Mouse (Mus musculus) MEL (cell line): ENCODE measurements around the gene Phlda2. TPM values are rescaled to one million over a fixed set of nuclear protein-coding genes. Genes with fewer than 3 reads are reported as not detected.

Experiments
- DNase-seq: peaks from one replicate; pipeline ENCODE4 v3.0.0; 2011; ENCODE audit warnings: low read depth, low spot score
- H3K27ac ChIP-seq: 2 replicates; pipeline ENCODE4 v1.5.1; 2012; ENCODE audit warnings: low read depth, mild to moderate bottlenecking, control low read depth, low read length, moderate library complexity; ENCODE audit not compliant: control insufficient read depth
- H3K27me3 ChIP-seq, 2 experiments: fragments of 150-350 bp in 1 of 2; sonication (generic) in 1 of 2; 2 replicates each; pipeline ENCODE4 v1.6.1; 2012; ENCODE audit warnings: low read length in 2 of 2, mild to moderate bottlenecking in 2 of 2, improper control_type of control experiment in 1 of 2, moderate library complexity in 1 of 2; ENCODE audit not compliant: insufficient read depth in 2 of 2, control insufficient read depth in 1 of 2
- H3K36me3 ChIP-seq, 2 experiments: 2 replicates each; pipeline ENCODE4 v1.6.1; 2012 to 2014; ENCODE audit warnings: low read length in 2 of 2, improper control_type of control experiment in 1 of 2, inconsistent platforms in 1 of 2, mild to moderate bottlenecking in 1 of 2; ENCODE audit not compliant: insufficient read depth in 2 of 2, control insufficient read depth in 1 of 2
- H3K4me1 ChIP-seq, 2 experiments: fragments of 150-350 bp in 1 of 2; sonication (generic) in 1 of 2; 2 replicates each; pipeline ENCODE4 v1.6.1; 2012; ENCODE audit warnings: low read length in 2 of 2, improper control_type of control experiment in 1 of 2, mild to moderate bottlenecking in 1 of 2; ENCODE audit not compliant: insufficient read depth in 2 of 2, control insufficient read depth in 1 of 2
- H3K4me3 ChIP-seq, 2 experiments: fragments of 150-350 bp in 1 of 2; sonication (generic) in 1 of 2; 2 replicates each; pipeline ENCODE4 v1.5.1; 2012; ENCODE audit warnings: low read depth in 2 of 2, low read length in 2 of 2, mild to moderate bottlenecking in 2 of 2, moderate library complexity in 2 of 2, control low read depth in 1 of 2, improper control_type of control experiment in 1 of 2; ENCODE audit not compliant: control insufficient read depth in 1 of 2, insufficient read depth in 1 of 2
- H3K79me2 ChIP-seq: 2 replicates; pipeline ENCODE4 v1.6.1; 2012; ENCODE audit warnings: mild to moderate bottlenecking, low read length, moderate library complexity; ENCODE audit not compliant: control insufficient read depth, poor library complexity, insufficient read depth
- H3K9ac ChIP-seq: 2 replicates; pipeline ENCODE4 v1.6.1; 2012; ENCODE audit warnings: low read depth, mild to moderate bottlenecking, control low read depth, low read length, moderate library complexity; ENCODE audit not compliant: control insufficient read depth, poor library complexity, severe bottlenecking
- H3K9me3 ChIP-seq: fragments of 150-350 bp; sonication (generic); replicated peaks from 2 replicates; pipeline ENCODE4 v1.6.1; 2012; ENCODE audit warnings: mild to moderate bottlenecking, low read length, improper control_type of control experiment, moderate library complexity; ENCODE audit not compliant: insufficient read depth
- BHLHE40 ChIP-seq: IDR thresholded peaks from 2 replicates; pipeline ENCODE4 v1.6.1; 2012; ENCODE audit warnings: low read depth, mild to moderate bottlenecking, inconsistent platforms, low read length, improper control_type of control experiment, borderline replicate concordance
- CHD1 ChIP-seq: IDR thresholded peaks from 2 replicates; pipeline ENCODE4 v1.6.1; 2012; ENCODE audit warnings: low read depth, mild to moderate bottlenecking, inconsistent platforms, low read length, improper control_type of control experiment
- CHD2 ChIP-seq: IDR thresholded peaks from 2 replicates; pipeline ENCODE4 v1.6.1; 2011; ENCODE audit warnings: low read length, improper control_type of control experiment
- CTCF ChIP-seq, 3 experiments: IDR thresholded peaks in 2 of 3; conservative IDR thresholded peaks in 1 of 3; 2 replicates each; pipeline ENCODE4 v1.5.1; 2011 to 2012; ENCODE audit warnings: low read length in 3 of 3, low read depth in 2 of 3, mild to moderate bottlenecking in 2 of 3, improper control_type of control experiment in 1 of 3, inconsistent platforms in 1 of 3, mixed read lengths in 1 of 3, moderate library complexity in 1 of 3; ENCODE audit not compliant: control insufficient read depth in 1 of 3, insufficient read depth in 1 of 3, poor library complexity in 1 of 3, severe bottlenecking in 1 of 3
- E2F4 ChIP-seq: IDR thresholded peaks from 2 replicates; pipeline ENCODE4 v1.6.1; 2011; ENCODE audit warnings: low read depth, low read length, improper control_type of control experiment, borderline replicate concordance
- ELF1 ChIP-seq: IDR thresholded peaks from 2 replicates; pipeline ENCODE4 v1.6.1; 2014; ENCODE audit warnings: low read depth, mild to moderate bottlenecking, inconsistent platforms, low read length, improper control_type of control experiment, moderate library complexity
- GABPA ChIP-seq: IDR thresholded peaks from 2 replicates; pipeline ENCODE4 v1.6.1; 2012; ENCODE audit warnings: low read depth, mild to moderate bottlenecking, inconsistent platforms, low read length, improper control_type of control experiment, moderate library complexity
- GATA1 ChIP-seq: IDR thresholded peaks from 2 replicates; pipeline ENCODE4 v1.6.1; 2011; ENCODE audit warnings: low read depth, low read length, improper control_type of control experiment
- HCFC1 ChIP-seq: IDR thresholded peaks from 2 replicates; pipeline ENCODE4 v1.6.1; 2012; ENCODE audit warnings: low read depth, mild to moderate bottlenecking, inconsistent platforms, low read length, improper control_type of control experiment, moderate library complexity
- JUND ChIP-seq: IDR thresholded peaks from 2 replicates; pipeline ENCODE4 v1.6.1; 2011; ENCODE audit warnings: low read depth, mild to moderate bottlenecking, improper control_type of control experiment, low read length
- KAT2A ChIP-seq: conservative IDR thresholded peaks from 2 replicates; pipeline ENCODE4 v1.6.1; 2012; ENCODE audit warnings: low read depth, low read length, improper control_type of control experiment, inconsistent platforms
- MAFK ChIP-seq: IDR thresholded peaks from 2 replicates; pipeline ENCODE4 v1.6.1; 2011; ENCODE audit warnings: low read depth, mild to moderate bottlenecking, low read length, improper control_type of control experiment, borderline replicate concordance
- MAX ChIP-seq: IDR thresholded peaks from 2 replicates; pipeline ENCODE4 v1.6.1; 2011; ENCODE audit warnings: low read length, improper control_type of control experiment
- MXI1 ChIP-seq: IDR thresholded peaks from 2 replicates; pipeline ENCODE4 v1.6.1; 2011; ENCODE audit warnings: mild to moderate bottlenecking, low read depth, low read length, improper control_type of control experiment
- MYC ChIP-seq: IDR thresholded peaks from 2 replicates; pipeline ENCODE4 v1.6.1; 2011; ENCODE audit warnings: low read depth, mild to moderate bottlenecking, low read length, improper control_type of control experiment, moderate library complexity
- NELFE ChIP-seq: IDR thresholded peaks from 2 replicates; pipeline ENCODE4 v1.6.1; 2011; ENCODE audit warnings: low read depth, low read length, improper control_type of control experiment
- NRF1 ChIP-seq: IDR thresholded peaks from 2 replicates; pipeline ENCODE4 v1.6.1; 2014; ENCODE audit warnings: low read depth, mild to moderate bottlenecking, inconsistent platforms, low read length, improper control_type of control experiment, moderate library complexity; ENCODE audit not compliant: poor library complexity, insufficient read depth, severe bottlenecking
- POLR2A ChIP-seq, 2 experiments: IDR thresholded peaks; 2 replicates each; pipeline ENCODE4 v1.6.1; 2011 to 2012; ENCODE audit warnings: low read length in 2 of 2, mild to moderate bottlenecking in 2 of 2, control low read depth in 1 of 2, improper control_type of control experiment in 1 of 2, low read depth in 1 of 2, moderate library complexity in 1 of 2; ENCODE audit not compliant: control insufficient read depth in 1 of 2, insufficient read depth in 1 of 2, poor library complexity in 1 of 2
- POLR2AphosphoS2 ChIP-seq: IDR thresholded peaks from 2 replicates; pipeline ENCODE4 v1.6.1; 2011; ENCODE audit warnings: low read length, improper control_type of control experiment
- RAD21 ChIP-seq: IDR thresholded peaks from 2 replicates; pipeline ENCODE4 v1.6.1; 2011; ENCODE audit warnings: mild to moderate bottlenecking, low read depth, low read length, improper control_type of control experiment
- SMC3 ChIP-seq: IDR thresholded peaks from 2 replicates; pipeline ENCODE4 v1.6.1; 2011; ENCODE audit warnings: low read depth, low read length, improper control_type of control experiment
- TAL1 ChIP-seq: IDR thresholded peaks from 2 replicates; pipeline ENCODE4 v1.6.1; 2012; ENCODE audit warnings: mild to moderate bottlenecking, inconsistent platforms, low read length, moderate library complexity, mixed read lengths
- TBP ChIP-seq: IDR thresholded peaks from 2 replicates; pipeline ENCODE4 v1.8.0; 2011; ENCODE audit warnings: low read depth, low read length, improper control_type of control experiment
- USF1 ChIP-seq: IDR thresholded peaks from 2 replicates; pipeline ENCODE4 v1.6.1; 2014; ENCODE audit warnings: low read depth, mild to moderate bottlenecking, inconsistent platforms, low read length, improper control_type of control experiment, moderate library complexity
- USF2 ChIP-seq, 2 experiments: IDR thresholded peaks; 2 replicates each; pipeline ENCODE4 v1.6.1; 2011 to 2012; ENCODE audit warnings: improper control_type of control experiment in 2 of 2, low read length in 2 of 2, borderline replicate concordance in 1 of 2, inconsistent platforms in 1 of 2, low read depth in 1 of 2, mild to moderate bottlenecking in 1 of 2; ENCODE audit not compliant: insufficient read depth in 1 of 2
- ZKSCAN1 ChIP-seq: IDR thresholded peaks from 2 replicates; pipeline ENCODE4 v1.6.1; 2012; ENCODE audit warnings: low read depth, mild to moderate bottlenecking, inconsistent platforms, low read length, improper control_type of control experiment, moderate library complexity
- ZMIZ1 ChIP-seq: IDR thresholded peaks from 2 replicates; pipeline ENCODE4 v1.6.1; 2012; ENCODE audit warnings: low read depth, mild to moderate bottlenecking, inconsistent platforms, low read length, improper control_type of control experiment, moderate library complexity
- polyA plus RNA-seq, 2 experiments: library from polyadenylated mRNA; stranded (reverse) in 1 of 2; unstranded in 1 of 2; fragments of >175 nt in 1 of 2; fragments of >200 nt in 1 of 2; gene quantifications; 2 replicates each; pipeline versions ENCODE4 v1.2.1 to v1.2.4; 2012; ENCODE audit warnings: low replicate concordance in 2 of 2, low read depth in 1 of 2; ENCODE audit not compliant: insufficient read length in 2 of 2, insufficient read depth in 1 of 2, missing spikeins in 1 of 2
- total RNA-seq: library from RNA; depleted of rRNA; stranded (reverse); fragments of 300-350 nt; gene quantifications from 2 replicates; pipeline ENCODE4 v1.2.3, GENCODE M21; 2012

Gene Phlda2
- total and polyA plus RNA-seq, 3 experiments: 152 to 253 TPM; not detected in 1

DNA sequence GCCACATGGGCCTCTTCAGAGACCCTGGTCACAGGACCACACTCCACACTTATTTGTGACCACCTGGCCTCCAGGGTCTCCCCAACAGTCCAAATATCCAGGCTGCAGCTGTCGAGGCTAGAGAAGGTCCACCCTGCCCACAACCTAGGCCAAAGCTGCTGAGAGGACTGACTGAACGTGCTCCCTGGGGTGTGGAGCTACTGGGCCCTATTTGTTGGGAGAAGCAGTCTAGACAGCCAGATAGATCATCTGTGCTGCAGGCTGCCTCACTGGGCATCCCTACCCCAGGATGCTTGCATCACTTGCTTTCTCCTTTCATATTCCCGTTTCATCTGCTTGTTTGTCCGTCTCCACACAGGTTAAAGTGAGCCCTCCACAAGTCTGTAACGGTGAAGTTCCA, 40.4 kb downstream of the Phlda2 start:
- Histone ChIP-seq H3K4me1 (peaks cover 0 to 21% of the 10 kb centered on the region in 2 experiments; a peak in 2 of 4 replicates), H3K79me2 (peaks cover 8% of the 10 kb centered on the region; the same call in 1 of the 2 replicates), H3K27me3 (no peaks in the 10 kb centered on the region), H3K9ac (no peak overlapping the region), H3K27ac (no peak overlapping the region), H3K9me3 (no peaks in the 10 kb centered on the region), H3K4me3 (no peak overlapping the region), H3K36me3 (peaks cover 0 to 16% of the 10 kb centered on the region in 2 experiments; a peak in 2 of 4 replicates)
- TF ChIP-seq SMC3 (no peak), NELFE (no peak), USF2 (IDR thresholded peaks at IDR 0.05; ENCODE audit: borderline replicate concordance in 1 of 2, insufficient read depth in 1 of 2, low read depth in 1 of 2, low read length in 2 of 2) (no peak), CHD2 (no peak), ZMIZ1 (no peak), MXI1 (no peak), MAX (no peak), POLR2A (IDR thresholded peaks at IDR 0.05; ENCODE audit: control insufficient read depth in 1 of 2, insufficient read depth in 1 of 2, low read depth in 1 of 2, low read length in 2 of 2, poor library complexity in 1 of 2) (no peak), USF1 (no peak), NRF1 (no peak), MYC (no peak), JUND (no peak), ZKSCAN1 (no peak), HCFC1 (no peak), RAD21 (no peak), CTCF (IDR thresholded peaks at IDR 0.05 in 2 of 3, conservative IDR thresholded peaks at IDR 0.05 in 1 of 3; ENCODE audit: control insufficient read depth in 1 of 3, insufficient read depth in 1 of 3, low read depth in 2 of 3, low read length in 3 of 3, poor library complexity in 1 of 3, severe bottlenecking in 1 of 3) (no peak), KAT2A (no peak)
- no peak for DNase-seq

DNA sequence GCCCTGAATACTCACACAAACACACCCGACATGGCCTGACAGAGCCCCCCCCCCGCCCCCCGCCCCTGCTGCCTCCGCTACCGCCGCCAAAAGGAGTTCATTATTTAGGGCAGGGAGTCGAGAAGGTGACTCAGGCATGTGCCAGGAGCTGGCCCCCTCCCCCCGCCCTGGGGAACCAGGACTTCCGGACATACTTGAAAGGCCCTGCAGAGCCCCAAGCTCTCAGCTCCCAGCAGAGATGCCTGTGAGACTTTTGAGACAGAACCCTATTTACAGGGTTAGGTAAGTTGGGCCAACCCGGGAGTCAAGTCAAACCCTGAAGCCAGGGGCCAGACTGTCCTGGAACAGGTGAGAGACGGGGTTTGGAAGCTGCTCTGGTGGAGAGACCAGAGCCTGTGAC, 41.0 kb downstream of the Phlda2 start:
- Histone ChIP-seq H3K4me3 (no peak overlapping the region), H3K27me3 (no peaks in the 10 kb centered on the region), H3K79me2 (peaks cover 8% of the 10 kb centered on the region; the same call in 1 of the 2 replicates), H3K4me1 (peaks cover 0 to 21% of the 10 kb centered on the region in 2 experiments; a peak in 2 of 4 replicates), H3K9ac (no peak overlapping the region), H3K27ac (no peak overlapping the region), H3K9me3 (no peaks in the 10 kb centered on the region), H3K36me3 (peaks cover 0 to 16% of the 10 kb centered on the region in 2 experiments; a peak in 2 of 4 replicates)
- TF ChIP-seq SMC3: no peak
- no peak for TF ChIP-seq TBP
- TF ChIP-seq NRF1: no peak
- no peak for TF ChIP-seq CHD1
- no peak for TF ChIP-seq GABPA
- no peak for TF ChIP-seq POLR2AphosphoS2
- no peak for TF ChIP-seq KAT2A
- no peak for TF ChIP-seq BHLHE40
- no peak for TF ChIP-seq ZKSCAN1
- no peak for TF ChIP-seq MXI1
- TF ChIP-seq POLR2A (IDR thresholded peaks at IDR 0.05; ENCODE audit: control insufficient read depth in 1 of 2, insufficient read depth in 1 of 2, low read depth in 1 of 2, low read length in 2 of 2, poor library complexity in 1 of 2): no peak
- TF ChIP-seq TAL1: no peak
- no peak for TF ChIP-seq NELFE
- no peak for TF ChIP-seq MAFK
- TF ChIP-seq E2F4: no peak
- no peak for TF ChIP-seq JUND
- no peak for TF ChIP-seq ZMIZ1
- TF ChIP-seq ELF1: no peak
- TF ChIP-seq GATA1: no peak
- DNase-seq: no peak
